Mouse (Mus musculus): ENCODE results near the gene Tmod4. TPM values are rescaled to one million over a fixed set of nuclear protein-coding genes. Genes with fewer than 3 reads are reported as not detected.

The Tmod4 gene
- total and polyA plus RNA-seq, 2 experiments from 2014 or later = 0.24 to 0.39 TPM

GRCm38 (mm10) chr3:95173256-95173949 is 49.1 kb downstream of the Tmod4 start:
- 10% methylated on average over 58 of the region's 58 CpGs for WGBS
- DNase-seq (peak; percentile 57), ATAC-seq (peak; percentile 14)
- Histone ChIP-seq H3K9me3 (ENCODE audit: low read length) (no peaks in the 10 kb centered on the region), H3K36me3 (ENCODE audit: insufficient read depth) (peaks cover 52% of the 10 kb centered on the region), H3K27me3 (ENCODE audit: insufficient read depth, low read length) (0 out of 2 replicates have a peak, but pooled peaks cover 6% of the 10 kb centered on the region), H3K27ac (ENCODE audit: low read depth, low read length) (0 out of 2 replicates have a peak overlapping the region, but pooled peaks have one; percentile 4), H3K4me3 (ENCODE audit: low read depth, low read length) (no peak overlapping the region), H3K4me2 (ENCODE audit: low read depth) (peak overlapping the region; percentile 42), H3K4me1 (ENCODE audit: insufficient read depth) (no peaks in the 10 kb centered on the region), H3K9ac (0 out of 2 replicates have a peak overlapping the region, but pooled peaks have one; percentile 25)
- no peak for TF ChIP-seq CTCF (IDR thresholded peaks at IDR 0.05; ENCODE audit: low read depth)

- H3K9me3 ChIP-seq (ENCODE audit: low read length) = no peaks in the 10 kb centered on the region
- H3K27ac ChIP-seq (ENCODE audit: low read depth, low read length) = no peak overlapping the region
- H3K4me2 ChIP-seq (ENCODE audit: low read depth) = peak overlapping the region; percentile 42
- 14% methylated on average over 16 of the region's 16 CpGs for WGBS
- H3K4me1 ChIP-seq (ENCODE audit: insufficient read depth) = no peaks in the 10 kb centered on the region
- H3K9ac ChIP-seq = no peak overlapping the region
- ATAC-seq = peak; percentile 69
- DNase-seq = peak; percentile 86
- no peak overlapping the region for H3K4me3 ChIP-seq (ENCODE audit: low read depth, low read length)
- peaks cover 45% of the 10 kb centered on the region for H3K36me3 ChIP-seq (ENCODE audit: insufficient read depth)
- H3K27me3 ChIP-seq (ENCODE audit: insufficient read depth, low read length) = 0 out of 2 replicates have a peak, but pooled peaks cover 6% of the 10 kb centered on the region
- peak; percentile 84 for TF ChIP-seq CTCF (IDR thresholded peaks at IDR 0.05; ENCODE audit: low read depth)
These were observed 49.8 kb downstream of the Tmod4 start for GRCm38 (mm10) chr3:95174011-95174592.

GRCm38 (mm10) chr3:95176500-95176899 is 52.2 kb downstream of the Tmod4 start:
- H3K4me1 ChIP-seq (ENCODE audit: insufficient read depth) = no peaks in the 10 kb centered on the region
- no peak overlapping the region for H3K9ac ChIP-seq
- WGBS = 55% methylated on average over 3 of the region's 3 CpGs
- no peak overlapping the region for H3K4me2 ChIP-seq (ENCODE audit: low read depth)
- H3K9me3 ChIP-seq (ENCODE audit: low read length) = no peaks in the 10 kb centered on the region
- no peak for TF ChIP-seq CTCF (IDR thresholded peaks at IDR 0.05; ENCODE audit: low read depth)
- peaks cover 21% of the 10 kb centered on the region for H3K36me3 ChIP-seq (ENCODE audit: insufficient read depth)
- 0 out of 2 replicates have a peak, but pooled peaks cover 4% of the 10 kb centered on the region for H3K27me3 ChIP-seq (ENCODE audit: insufficient read depth, low read length)
- DNase-seq (no peak), ATAC-seq (no peak)
- no peak overlapping the region for H3K4me3 ChIP-seq (ENCODE audit: low read depth, low read length)
- H3K27ac ChIP-seq (ENCODE audit: low read depth, low read length) = no peak overlapping the region

GRCm38 (mm10) chr3:95177583-95177982 is 53.3 kb downstream of the Tmod4 start:
- Histone ChIP-seq H3K36me3 (ENCODE audit: insufficient read depth) (peaks cover 10% of the 10 kb centered on the region), H3K27me3 (ENCODE audit: insufficient read depth, low read length) (no peaks in the 10 kb centered on the region), H3K4me1 (ENCODE audit: insufficient read depth) (no peaks in the 10 kb centered on the region), H3K9me3 (ENCODE audit: low read length) (no peaks in the 10 kb centered on the region), H3K4me3 (ENCODE audit: low read depth, low read length) (no peak overlapping the region), H3K9ac (no peak overlapping the region), H3K4me2 (ENCODE audit: low read depth) (no peak overlapping the region), H3K27ac (ENCODE audit: low read depth, low read length) (no peak overlapping the region)
- ATAC-seq (no peak), DNase-seq (no peak)
- WGBS = 76% methylated on average over 6 of the region's 6 CpGs
- no peak for TF ChIP-seq CTCF (IDR thresholded peaks at IDR 0.05; ENCODE audit: low read depth)

Small RNAs within 50 kb of the gene (microRNA-seq; reads per million reads assigned to microRNA genes)
- 0 reads per million in 2 experiments for gene Mir8099-1

Other genes with a start within 250 kb of the Tmod4 start
- gene Psmb4, start 237.5 kb upstream of the Tmod4 start, total RNA-seq (2014; rRNA removed) = 341 and 498 TPM in 2 replicates
- 367 and 417 TPM in 2 replicates for gene Psmb4, start 237.5 kb upstream of the Tmod4 start, polyA plus RNA-seq (2015; fragmentation: Nextera tagmentation; extraction: Ambion mirVana)
- 10.2 and 16.6 TPM in 2 replicates for gene Selenbp1, start 191.4 kb upstream of the Tmod4 start, total RNA-seq (2014; rRNA removed)
- gene Selenbp1, start 191.4 kb upstream of the Tmod4 start, polyA plus RNA-seq (2015; fragmentation: Nextera tagmentation; extraction: Ambion mirVana) = 11.6 and 11.9 TPM in 2 replicates
- gene Rfx5, start 170.4 kb upstream of the Tmod4 start, total RNA-seq (2014; rRNA removed) = 14.8 and 18.7 TPM in 2 replicates
- gene Rfx5, start 170.4 kb upstream of the Tmod4 start, polyA plus RNA-seq (2015; fragmentation: Nextera tagmentation; extraction: Ambion mirVana) = 3.5 and 4.1 TPM in 2 replicates
- 69.9 and 79.8 TPM in 2 replicates for gene Pi4kb, start 149.7 kb upstream of the Tmod4 start, total RNA-seq (2014; rRNA removed)
- 24.6 and 25.5 TPM in 2 replicates for gene Pi4kb, start 149.7 kb upstream of the Tmod4 start, polyA plus RNA-seq (2015; fragmentation: Nextera tagmentation; extraction: Ambion mirVana)
- 20.3 and 23.1 TPM in 2 replicates for gene Zfp687, start 109.0 kb upstream of the Tmod4 start, total RNA-seq (2014; rRNA removed)
- 9.8 and 13.1 TPM in 2 replicates for gene Zfp687, start 109.0 kb upstream of the Tmod4 start, polyA plus RNA-seq (2015; fragmentation: Nextera tagmentation; extraction: Ambion mirVana)
- 203 and 255 TPM in 2 replicates for gene Psmd4, start 81.9 kb upstream of the Tmod4 start, total RNA-seq (2014; rRNA removed)
- 278 and 279 TPM in 2 replicates for gene Psmd4, start 81.9 kb upstream of the Tmod4 start, polyA plus RNA-seq (2015; fragmentation: Nextera tagmentation; extraction: Ambion mirVana)
- 19.5 and 22.6 TPM in 2 replicates for gene Pip5k1a, start 17.5 kb upstream of the Tmod4 start, total RNA-seq (2014; rRNA removed)
- 13.8 and 14.5 TPM in 2 replicates for gene Pip5k1a, start 17.5 kb upstream of the Tmod4 start, polyA plus RNA-seq (2015; fragmentation: Nextera tagmentation; extraction: Ambion mirVana)
- 88.6 and 92.8 TPM in 2 replicates for gene Vps72, start 13.5 kb upstream of the Tmod4 start, total RNA-seq (2014; rRNA removed)
- gene Vps72, start 13.5 kb upstream of the Tmod4 start, polyA plus RNA-seq (2015; fragmentation: Nextera tagmentation; extraction: Ambion mirVana) = 164 and 191 TPM in 2 replicates
- gene Scnm1, start 9.5 kb downstream of the Tmod4 start, total RNA-seq (2014; rRNA removed) = 47.6 and 52.7 TPM in 2 replicates
- 83.3 and 88.9 TPM in 2 replicates for gene Scnm1, start 9.5 kb downstream of the Tmod4 start, polyA plus RNA-seq (2015; fragmentation: Nextera tagmentation; extraction: Ambion mirVana)
- 38.7 and 39.2 TPM in 2 replicates for gene Lysmd1, start 9.6 kb downstream of the Tmod4 start, total RNA-seq (2014; rRNA removed)
- 39.7 and 45.8 TPM in 2 replicates for gene Lysmd1, start 9.6 kb downstream of the Tmod4 start, polyA plus RNA-seq (2015; fragmentation: Nextera tagmentation; extraction: Ambion mirVana)
- gene Tnfaip8l2, start 17.9 kb downstream of the Tmod4 start, total RNA-seq (2014; rRNA removed) = 1.2 and 1.3 TPM in 2 replicates
- 1.8 and 3.3 TPM in 2 replicates for gene Tnfaip8l2, start 17.9 kb downstream of the Tmod4 start, polyA plus RNA-seq (2015; fragmentation: Nextera tagmentation; extraction: Ambion mirVana)
- 75.2 and 94.1 TPM in 2 replicates for gene Sema6c, start 36.0 kb downstream of the Tmod4 start, total RNA-seq (2014; rRNA removed)
- gene Sema6c, start 36.0 kb downstream of the Tmod4 start, polyA plus RNA-seq (2015; fragmentation: Nextera tagmentation; extraction: Ambion mirVana) = 24.2 and 28.4 TPM in 2 replicates
- 6.1 and 9.9 TPM in 2 replicates for gene Gabpb2, start 93.4 kb downstream of the Tmod4 start, total RNA-seq (2014; rRNA removed)
- 0.54 and 1.5 TPM in 2 replicates for gene Gabpb2, start 93.4 kb downstream of the Tmod4 start, polyA plus RNA-seq (2015; fragmentation: Nextera tagmentation; extraction: Ambion mirVana)
- gene Cdc42se1, start 104.3 kb downstream of the Tmod4 start, total RNA-seq (2014; rRNA removed) = 55.7 and 68.0 TPM in 2 replicates
- 54.2 and 54.9 TPM in 2 replicates for gene Cdc42se1, start 104.3 kb downstream of the Tmod4 start, polyA plus RNA-seq (2015; fragmentation: Nextera tagmentation; extraction: Ambion mirVana)
- gene Mllt11, start 107.7 kb downstream of the Tmod4 start, total RNA-seq (2014; rRNA removed) = 207 and 235 TPM in 2 replicates
- 578 and 712 TPM in 2 replicates for gene Mllt11, start 107.7 kb downstream of the Tmod4 start, polyA plus RNA-seq (2015; fragmentation: Nextera tagmentation; extraction: Ambion mirVana)
- gene Gm128, start 117.1 kb downstream of the Tmod4 start, total RNA-seq (2014; rRNA removed) = 0.29 TPM in 1 of 2 replicates, not detected in the other
- gene Gm128, start 117.1 kb downstream of the Tmod4 start, polyA plus RNA-seq (2015; fragmentation: Nextera tagmentation; extraction: Ambion mirVana) = 0.11 and 0.28 TPM in 2 replicates
- gene Bnipl, start 126.7 kb downstream of the Tmod4 start, total RNA-seq (2014; rRNA removed) = 0.23 and 0.33 TPM in 2 replicates
- not detected in 2 replicates for gene Bnipl, start 126.7 kb downstream of the Tmod4 start, polyA plus RNA-seq (2015; fragmentation: Nextera tagmentation; extraction: Ambion mirVana)
- 29.5 and 35.4 TPM in 2 replicates for gene Mindy1, start 156.9 kb downstream of the Tmod4 start, total RNA-seq (2014; rRNA removed)
- 33.6 and 38.9 TPM in 2 replicates for gene Mindy1, start 156.9 kb downstream of the Tmod4 start, polyA plus RNA-seq (2015; fragmentation: Nextera tagmentation; extraction: Ambion mirVana)
- 47.2 and 59.0 TPM in 2 replicates for gene Prune1, start 157.6 kb downstream of the Tmod4 start, total RNA-seq (2014; rRNA removed)
- 51.4 and 60.4 TPM in 2 replicates for gene Prune1, start 157.6 kb downstream of the Tmod4 start, polyA plus RNA-seq (2015; fragmentation: Nextera tagmentation; extraction: Ambion mirVana)
- 0.14 and 0.54 TPM in 2 replicates for gene Anxa9, start 182.7 kb downstream of the Tmod4 start, total RNA-seq (2014; rRNA removed)
- 0.24 and 0.40 TPM in 2 replicates for gene Anxa9, start 182.7 kb downstream of the Tmod4 start, polyA plus RNA-seq (2015; fragmentation: Nextera tagmentation; extraction: Ambion mirVana)
- 59.4 and 72.6 TPM in 2 replicates for gene Cers2, start 190.3 kb downstream of the Tmod4 start, total RNA-seq (2014; rRNA removed)
- gene Cers2, start 190.3 kb downstream of the Tmod4 start, polyA plus RNA-seq (2015; fragmentation: Nextera tagmentation; extraction: Ambion mirVana) = 68.6 and 77.9 TPM in 2 replicates
- gene Setdb1, start 232.7 kb downstream of the Tmod4 start, total RNA-seq (2014; rRNA removed) = 49.9 and 56.1 TPM in 2 replicates
- gene Setdb1, start 232.7 kb downstream of the Tmod4 start, polyA plus RNA-seq (2015; fragmentation: Nextera tagmentation; extraction: Ambion mirVana) = 24.1 and 28.3 TPM in 2 replicates